Mouse (Mus musculus): ENCODE data around the gene Zfp644. TPM values are rescaled to one million over a fixed set of nuclear protein-coding genes. Genes with fewer than 3 reads are reported as not detected.

The Zfp644 gene
- total RNA-seq (2014; rRNA removed) = 33.7 and 35.0 TPM in 2 replicates
- 3.9 and 4.5 TPM in 2 replicates for polyA plus RNA-seq (2012; rRNA removed)

- Histone ChIP-seq H3K4me1 (ENCODE audit: control insufficient read depth, insufficient read depth, low read length) (peaks cover 8% of the 10 kb centered on the region), H3K36me3 (ENCODE audit: control insufficient read depth, insufficient read depth, low read length) (peaks cover 1% of the 10 kb centered on the region; the same call in 1 of the 2 replicates), H3K4me3 (ENCODE audit: insufficient read depth, low read depth, low read length) (peak within 1 kb of the TSS; percentile 84), H3K27ac (replicated peaks; ENCODE audit: insufficient read depth, low read depth, low read length) (peak within 1 kb of the TSS; percentile 88), H3K9ac (ENCODE audit: low read depth, low read length) (peak within 1 kb of the TSS; percentile 95), H3K27me3 (ENCODE audit: control insufficient read depth, insufficient read depth, low read length) (no peaks in the 10 kb centered on the region), H3K79me2 (ENCODE audit: control insufficient read depth, insufficient read depth, low read length) (peaks cover 19% of the 10 kb centered on the region)
- 3% methylated on average over 70 of the region's 71 CpGs for WGBS
- DNase-seq (ENCODE audit: extremely low read depth, low read depth, low spot score) = peak; percentile 81
- TF ChIP-seq POLR2A (IDR thresholded peaks at IDR 0.05; ENCODE audit: extremely low read depth, insufficient read depth, low read length) = 0 out of 2 replicates have a peak, but pooled peaks have one; percentile 35
- TF ChIP-seq CTCF (IDR thresholded peaks at IDR 0.05; ENCODE audit: low read depth, low read length) = no peak
These were observed at the start of gene Zfp644 for GRCm38 (mm10) chr5:106696396-106697337. Gene Zfp644, minus strand, starts transcription at chr5:106697287.

GRCm38 (mm10) chr5:106739716-106740115, 42.6 kb upstream of the Zfp644 start:
- WGBS = 56% methylated on average over 6 of the region's 6 CpGs
- Histone ChIP-seq H3K79me2 (ENCODE audit: control insufficient read depth, insufficient read depth, low read length) (no peaks in the 10 kb centered on the region), H3K4me3 (ENCODE audit: insufficient read depth, low read depth, low read length) (no peak overlapping the region), H3K27ac (replicated peaks; ENCODE audit: insufficient read depth, low read depth, low read length) (no peak overlapping the region), H3K4me1 (ENCODE audit: control insufficient read depth, insufficient read depth, low read length) (no peaks in the 10 kb centered on the region), H3K36me3 (ENCODE audit: control insufficient read depth, insufficient read depth, low read length) (no peaks in the 10 kb centered on the region), H3K9ac (ENCODE audit: low read depth, low read length) (no peak overlapping the region), H3K27me3 (ENCODE audit: control insufficient read depth, insufficient read depth, low read length) (0 out of 2 replicates have a peak, but pooled peaks cover 2% of the 10 kb centered on the region)
- TF ChIP-seq POLR2A (IDR thresholded peaks at IDR 0.05; ENCODE audit: extremely low read depth, insufficient read depth, low read length) (no peak), CTCF (IDR thresholded peaks at IDR 0.05; ENCODE audit: low read depth, low read length) (no peak)
- no peak for DNase-seq (ENCODE audit: extremely low read depth, low read depth, low spot score)

- no peaks in the 10 kb centered on the region for H3K36me3 ChIP-seq (ENCODE audit: control insufficient read depth, insufficient read depth, low read length)
- no peak overlapping the region for H3K9ac ChIP-seq (ENCODE audit: low read depth, low read length)
- H3K79me2 ChIP-seq (ENCODE audit: control insufficient read depth, insufficient read depth, low read length) = no peaks in the 10 kb centered on the region
- no peaks in the 10 kb centered on the region for H3K4me1 ChIP-seq (ENCODE audit: control insufficient read depth, insufficient read depth, low read length)
- H3K4me3 ChIP-seq (ENCODE audit: insufficient read depth, low read depth, low read length) = no peak overlapping the region
- H3K27me3 ChIP-seq (ENCODE audit: control insufficient read depth, insufficient read depth, low read length) = no peaks in the 10 kb centered on the region
- no peak for TF ChIP-seq CTCF (IDR thresholded peaks at IDR 0.05; ENCODE audit: low read depth, low read length)
- TF ChIP-seq POLR2A (IDR thresholded peaks at IDR 0.05; ENCODE audit: extremely low read depth, insufficient read depth, low read length) = no peak
- no peak overlapping the region for H3K27ac ChIP-seq (replicated peaks; ENCODE audit: insufficient read depth, low read depth, low read length)
- DNase-seq (ENCODE audit: extremely low read depth, low read depth, low spot score) = no peak
- 85% methylated on average over 3 of the region's 3 CpGs for WGBS
These were observed 26.4 kb upstream of the Zfp644 start for GRCm38 (mm10) chr5:106723487-106723886.

GRCm38 (mm10) chr5:106722771-106723170, 25.7 kb upstream of the Zfp644 start:
- WGBS = 73% methylated on average over 5 of the region's 5 CpGs
- no peak for TF ChIP-seq CTCF (IDR thresholded peaks at IDR 0.05; ENCODE audit: low read depth, low read length)
- no peak for TF ChIP-seq POLR2A (IDR thresholded peaks at IDR 0.05; ENCODE audit: extremely low read depth, insufficient read depth, low read length)
- Histone ChIP-seq H3K36me3 (ENCODE audit: control insufficient read depth, insufficient read depth, low read length) (no peaks in the 10 kb centered on the region), H3K27me3 (ENCODE audit: control insufficient read depth, insufficient read depth, low read length) (no peaks in the 10 kb centered on the region), H3K4me1 (ENCODE audit: control insufficient read depth, insufficient read depth, low read length) (no peaks in the 10 kb centered on the region), H3K4me3 (ENCODE audit: insufficient read depth, low read depth, low read length) (no peak overlapping the region), H3K27ac (replicated peaks; ENCODE audit: insufficient read depth, low read depth, low read length) (no peak overlapping the region), H3K79me2 (ENCODE audit: control insufficient read depth, insufficient read depth, low read length) (no peaks in the 10 kb centered on the region), H3K9ac (ENCODE audit: low read depth, low read length) (no peak overlapping the region)
- DNase-seq (ENCODE audit: extremely low read depth, low read depth, low spot score) = no peak

- H3K27ac ChIP-seq (replicated peaks; ENCODE audit: insufficient read depth, low read depth, low read length) = no peak overlapping the region
- DNase-seq (ENCODE audit: extremely low read depth, low read depth, low spot score) = no peak
- no peaks in the 10 kb centered on the region for H3K79me2 ChIP-seq (ENCODE audit: control insufficient read depth, insufficient read depth, low read length)
- no peaks in the 10 kb centered on the region for H3K4me1 ChIP-seq (ENCODE audit: control insufficient read depth, insufficient read depth, low read length)
- no peaks in the 10 kb centered on the region for H3K36me3 ChIP-seq (ENCODE audit: control insufficient read depth, insufficient read depth, low read length)
- 73% methylated on average over 3 of the region's 3 CpGs for WGBS
- H3K27me3 ChIP-seq (ENCODE audit: control insufficient read depth, insufficient read depth, low read length) = no peaks in the 10 kb centered on the region
- no peak for TF ChIP-seq CTCF (IDR thresholded peaks at IDR 0.05; ENCODE audit: low read depth, low read length)
- no peak for TF ChIP-seq POLR2A (IDR thresholded peaks at IDR 0.05; ENCODE audit: extremely low read depth, insufficient read depth, low read length)
- H3K4me3 ChIP-seq (ENCODE audit: insufficient read depth, low read depth, low read length) = no peak overlapping the region
- H3K9ac ChIP-seq (ENCODE audit: low read depth, low read length) = no peak overlapping the region
These were observed 14.8 kb upstream of the Zfp644 start for GRCm38 (mm10) chr5:106711870-106712277.

Data from liver, adult 2 months (tissue).